Mouse (Mus musculus): ENCODE measurements around the gene Gtf3c2.

- TF ChIP-seq POLR2A (IDR thresholded peaks at IDR 0.05; ENCODE audit: control insufficient read depth, low read depth, low read length) (peak; percentile 84), CTCF (IDR thresholded peaks at IDR 0.05; ENCODE audit: control insufficient read depth, insufficient read depth, insufficient replicate concordance, low read depth, low read length) (no peak)
Observed at GRCm38 (mm10) chr5:31154152-31154553, 25.8 kb downstream of the Gtf3c2 start, which contains the start of gene Mpv17.

Data from testis, adult 2 months (tissue).